Mouse (Mus musculus): ENCODE data around the gene Trmt61a. TPM values are rescaled to one million over a fixed set of nuclear protein-coding genes. Genes with fewer than 3 reads are reported as not detected.
"Not testable (repeated sequence)": the region's sequence is repeated elsewhere in the genome, so short reads cannot be mapped to it uniquely, and the experiment has no call there.

The Trmt61a gene
- 10 to 100 TPM; 16.1 to 17.4 TPM for total RNA-seq (2021)

GRCm38 (mm10) chr12:111677882-111678669, at the start of gene Trmt61a:
TSS of gene Trmt61a (plus strand) at chr12:111678105.
- peak; percentile 85 to 88 for DNase-seq

GRCm38 (mm10) chr12:111648061-111648645, 29.8 kb upstream of the Trmt61a start:
- peak; percentile 66 to 74 for DNase-seq

GRCm38 (mm10) chr12:111652953-111653352, 25.0 kb upstream of the Trmt61a start:
- DNase-seq, result no peak

- peak; percentile 73 to 77 for DNase-seq
Measured at GRCm38 (mm10) chr12:111653434-111653833, 24.5 kb upstream of the Trmt61a start.

GRCm38 (mm10) chr12:111655695-111656094, 22.2 kb upstream of the Trmt61a start:
- DNase-seq, result no peak

GRCm38 (mm10) chr12:111659331-111659730, 18.6 kb upstream of the Trmt61a start:
- DNase-seq, result no peak

GRCm38 (mm10) chr12:111660628-111661027, 17.3 kb upstream of the Trmt61a start:
- no peak for DNase-seq

GRCm38 (mm10) chr12:111661554-111661953, 16.4 kb upstream of the Trmt61a start:
- not testable (repeated sequence) for DNase-seq

- DNase-seq, result no peak
Measured at GRCm38 (mm10) chr12:111663228-111664143, 14.4 kb upstream of the Trmt61a start.

- no peak for DNase-seq
Measured at GRCm38 (mm10) chr12:111664144-111664634, 13.7 kb upstream of the Trmt61a start.

- no peak for DNase-seq
Measured at GRCm38 (mm10) chr12:111665041-111665880, 12.6 kb upstream of the Trmt61a start.

GRCm38 (mm10) chr12:111666380-111666779, 11.5 kb upstream of the Trmt61a start:
- no peak for DNase-seq

GRCm38 (mm10) chr12:111667421-111667820, 10.5 kb upstream of the Trmt61a start:
- DNase-seq, result no peak

GRCm38 (mm10) chr12:111668457-111668912, 9.4 kb upstream of the Trmt61a start:
- peak; percentile 92 to 93 for DNase-seq

- DNase-seq, result peak in 1 of 2 experiments; percentile 36
Measured at GRCm38 (mm10) chr12:111669000-111669788, 8.7 kb upstream of the Trmt61a start.

GRCm38 (mm10) chr12:111669961-111670360, 7.9 kb upstream of the Trmt61a start:
- DNase-seq, result no peak

- DNase-seq, result peak in 1 of 2 experiments; percentile 54
Measured at GRCm38 (mm10) chr12:111670371-111670971, 7.4 kb upstream of the Trmt61a start.

GRCm38 (mm10) chr12:111670976-111671375, 6.9 kb upstream of the Trmt61a start:
- DNase-seq, result no peak

GRCm38 (mm10) chr12:111671431-111671902, 6.4 kb upstream of the Trmt61a start:
- DNase-seq, result peak in 1 of 2 experiments; percentile 84

- DNase-seq, result peak; percentile 90 to 92
Measured at GRCm38 (mm10) chr12:111672176-111672575, 5.7 kb upstream of the Trmt61a start, which contains the start of gene Ckb. TSS of gene Ckb (minus strand) at chr12:111672338.
